Mouse (Mus musculus): Measurements from ENCODE around the gene Isca1. TPM values are rescaled to one million over a fixed set of nuclear protein-coding genes. Genes with fewer than 3 reads are reported as not detected.
A peak's percentile ranks its signal among the peaks of the same experiment; 100 is the strongest.

Gene Isca1
- 58.1 and 113 TPM in 2 replicates for polyA plus RNA-seq (2012; ENCODE audit: insufficient read depth, low replicate concordance)

GRCm38 (mm10) chr13:59769296-59770163 lies at the start of gene Isca1:
TSS of gene Isca1 (minus strand) at chr13:59769810.
- Histone ChIP-seq H3K36me3 (replicated peaks; ENCODE audit: low read length) (peaks cover 57% of the 10 kb centered on the region), H3K27me3 (replicated peaks) (no peaks in the 10 kb centered on the region), H3K4me3 (replicated peaks) (peak within 1 kb of the TSS; percentile 94), H3K9me3 (no peaks in the 10 kb centered on the region), H3K4me1 (peaks cover 71% of the 10 kb centered on the region)
- TF ChIP-seq FLI1 (IDR thresholded peaks at IDR 0.05; ENCODE audit: low read length) (peak; percentile 95), GATA1 (IDR thresholded peaks at IDR 0.05; ENCODE audit: borderline replicate concordance, low read length) (no peak)

- no peaks in the 10 kb centered on the region for H3K27me3 ChIP-seq (replicated peaks)
- peaks cover 83% of the 10 kb centered on the region for H3K4me1 ChIP-seq
- peak overlapping the region; percentile 16 for H3K4me3 ChIP-seq (replicated peaks)
- TF ChIP-seq GATA1 (IDR thresholded peaks at IDR 0.05; ENCODE audit: borderline replicate concordance, low read length) (no peak), FLI1 (IDR thresholded peaks at IDR 0.05; ENCODE audit: low read length) (no peak)
- no peaks in the 10 kb centered on the region for H3K9me3 ChIP-seq
- H3K36me3 ChIP-seq (replicated peaks; ENCODE audit: low read length) = peaks cover 89% of the 10 kb centered on the region
Measured at GRCm38 (mm10) chr13:59817352-59817751, 47.7 kb upstream of the Isca1 start.

- H3K4me3 ChIP-seq (replicated peaks) = no peak overlapping the region
- H3K9me3 ChIP-seq = no peaks in the 10 kb centered on the region
- H3K4me1 ChIP-seq = peaks cover 59% of the 10 kb centered on the region
- peaks cover 97% of the 10 kb centered on the region for H3K36me3 ChIP-seq (replicated peaks; ENCODE audit: low read length)
- H3K27me3 ChIP-seq (replicated peaks) = no peaks in the 10 kb centered on the region
- no peak for TF ChIP-seq GATA1 (IDR thresholded peaks at IDR 0.05; ENCODE audit: borderline replicate concordance, low read length)
- TF ChIP-seq FLI1 (IDR thresholded peaks at IDR 0.05; ENCODE audit: low read length) = no peak
Measured at GRCm38 (mm10) chr13:59814109-59814591, 44.5 kb upstream of the Isca1 start.

GRCm38 (mm10) chr13:59811581-59811980 lies 42.0 kb upstream of the Isca1 start:
- Histone ChIP-seq H3K4me1 (peaks cover 34% of the 10 kb centered on the region), H3K4me3 (replicated peaks) (no peak overlapping the region), H3K27me3 (replicated peaks) (no peaks in the 10 kb centered on the region), H3K36me3 (replicated peaks; ENCODE audit: low read length) (peaks cover 98% of the 10 kb centered on the region), H3K9me3 (no peaks in the 10 kb centered on the region)
- TF ChIP-seq FLI1 (IDR thresholded peaks at IDR 0.05; ENCODE audit: low read length) = no peak
- TF ChIP-seq GATA1 (IDR thresholded peaks at IDR 0.05; ENCODE audit: borderline replicate concordance, low read length) = no peak

GRCm38 (mm10) chr13:59801000-59801399 lies 31.4 kb upstream of the Isca1 start:
- Histone ChIP-seq H3K27me3 (replicated peaks) (no peaks in the 10 kb centered on the region), H3K4me3 (replicated peaks) (no peak overlapping the region), H3K4me1 (peaks cover 3% of the 10 kb centered on the region), H3K36me3 (replicated peaks; ENCODE audit: low read length) (peaks cover 100% of the 10 kb centered on the region), H3K9me3 (no peaks in the 10 kb centered on the region)
- TF ChIP-seq FLI1 (IDR thresholded peaks at IDR 0.05; ENCODE audit: low read length) (no peak), GATA1 (IDR thresholded peaks at IDR 0.05; ENCODE audit: borderline replicate concordance, low read length) (no peak)

GRCm38 (mm10) chr13:59800077-59800476 lies 30.5 kb upstream of the Isca1 start:
- H3K27me3 ChIP-seq (replicated peaks) = no peaks in the 10 kb centered on the region
- TF ChIP-seq GATA1 (IDR thresholded peaks at IDR 0.05; ENCODE audit: borderline replicate concordance, low read length) (no peak), FLI1 (IDR thresholded peaks at IDR 0.05; ENCODE audit: low read length) (no peak)
- H3K4me1 ChIP-seq = peaks cover 3% of the 10 kb centered on the region
- peaks cover 100% of the 10 kb centered on the region for H3K36me3 ChIP-seq (replicated peaks; ENCODE audit: low read length)
- no peak overlapping the region for H3K4me3 ChIP-seq (replicated peaks)
- no peaks in the 10 kb centered on the region for H3K9me3 ChIP-seq

GRCm38 (mm10) chr13:59798306-59798705 lies 28.7 kb upstream of the Isca1 start:
- Histone ChIP-seq H3K36me3 (replicated peaks; ENCODE audit: low read length) (peaks cover 100% of the 10 kb centered on the region), H3K27me3 (replicated peaks) (no peaks in the 10 kb centered on the region), H3K4me1 (peaks cover 3% of the 10 kb centered on the region), H3K4me3 (replicated peaks) (no peak overlapping the region), H3K9me3 (no peaks in the 10 kb centered on the region)
- TF ChIP-seq GATA1 (IDR thresholded peaks at IDR 0.05; ENCODE audit: borderline replicate concordance, low read length) (no peak), FLI1 (IDR thresholded peaks at IDR 0.05; ENCODE audit: low read length) (no peak)

GRCm38 (mm10) chr13:59796466-59796848 lies 26.8 kb upstream of the Isca1 start:
- no peaks in the 10 kb centered on the region for H3K9me3 ChIP-seq
- no peaks in the 10 kb centered on the region for H3K27me3 ChIP-seq (replicated peaks)
- no peak overlapping the region for H3K4me3 ChIP-seq (replicated peaks)
- peaks cover 100% of the 10 kb centered on the region for H3K36me3 ChIP-seq (replicated peaks; ENCODE audit: low read length)
- peaks cover 9% of the 10 kb centered on the region for H3K4me1 ChIP-seq
- TF ChIP-seq FLI1 (IDR thresholded peaks at IDR 0.05; ENCODE audit: low read length) = no peak
- TF ChIP-seq GATA1 (IDR thresholded peaks at IDR 0.05; ENCODE audit: borderline replicate concordance, low read length) = no peak

- TF ChIP-seq GATA1 (IDR thresholded peaks at IDR 0.05; ENCODE audit: borderline replicate concordance, low read length) (no peak), FLI1 (IDR thresholded peaks at IDR 0.05; ENCODE audit: low read length) (no peak)
- Histone ChIP-seq H3K36me3 (replicated peaks; ENCODE audit: low read length) (peaks cover 100% of the 10 kb centered on the region), H3K9me3 (no peaks in the 10 kb centered on the region), H3K4me3 (replicated peaks) (no peak overlapping the region), H3K4me1 (peaks cover 9% of the 10 kb centered on the region), H3K27me3 (replicated peaks) (no peaks in the 10 kb centered on the region)
Measured at GRCm38 (mm10) chr13:59795807-59796465, 26.3 kb upstream of the Isca1 start.

GRCm38 (mm10) chr13:59794786-59795185 lies 25.2 kb upstream of the Isca1 start:
- no peaks in the 10 kb centered on the region for H3K9me3 ChIP-seq
- peaks cover 100% of the 10 kb centered on the region for H3K36me3 ChIP-seq (replicated peaks; ENCODE audit: low read length)
- H3K4me3 ChIP-seq (replicated peaks) = no peak overlapping the region
- H3K4me1 ChIP-seq = peaks cover 9% of the 10 kb centered on the region
- TF ChIP-seq FLI1 (IDR thresholded peaks at IDR 0.05; ENCODE audit: low read length) = no peak
- no peak for TF ChIP-seq GATA1 (IDR thresholded peaks at IDR 0.05; ENCODE audit: borderline replicate concordance, low read length)
- no peaks in the 10 kb centered on the region for H3K27me3 ChIP-seq (replicated peaks)
